Mouse (Mus musculus) limb, embryonic 14.5 days (tissue): ENCODE measurements at regions not wholly inside any gene's neighbourhood (a gene's known extent, or its start where the extent isn't known, plus 50 kb on each side); places are given as distances from the start of the nearest gene placed in this dataset.
A peak's percentile ranks its signal among the peaks of the same experiment; 100 is the strongest.

Experiments used
- ATAC-seq: fragments of 200-750 bp; cut with Nextera tagmentation; 2 replicates; pipeline ENCODE4 v1.8.0; 2017; ENCODE audit warnings: low read depth, moderate number of reproducible peaks, moderate TSS enrichment; ENCODE audit not compliant: low FRiP score
- DNase-seq: peaks from one replicate; pipeline ENCODE4 v3.0.0-alpha.2; 2015; ENCODE audit warnings: low spot score
- H3K27ac ChIP-seq: fragments of 300-500 bp; sonication (generic); replicated peaks from 2 replicates; pipeline ENCODE4 v1.5.1; 2014; ENCODE audit warnings: low read depth, mild to moderate bottlenecking, low read length, moderate library complexity, mixed read lengths
- H3K27me3 ChIP-seq: fragments of 300-500 bp; sonication (generic); 2 replicates; pipeline ENCODE4 v1.6.1; 2014; ENCODE audit warnings: low read length, mixed read lengths; ENCODE audit not compliant: control insufficient read depth, insufficient read depth
- H3K36me3 ChIP-seq: fragments of 300-500 bp; sonication (generic); 2 replicates; pipeline ENCODE4 v1.6.1; 2014; ENCODE audit warnings: mild to moderate bottlenecking, low read length, moderate library complexity, mixed read lengths; ENCODE audit not compliant: control insufficient read depth, insufficient read depth
- H3K4me1 ChIP-seq: fragments of 300-500 bp; sonication (generic); 2 replicates; pipeline ENCODE4 v1.6.1; 2014; ENCODE audit warnings: antibody characterized with exemption, low read length, mixed read lengths; ENCODE audit not compliant: control insufficient read depth, insufficient read depth
- H3K4me2 ChIP-seq: fragments of 300-500 bp; sonication (generic); replicated peaks from 2 replicates; pipeline ENCODE4 v1.6.1; 2014; ENCODE audit warnings: low read depth, mild to moderate bottlenecking, low read length, moderate library complexity; ENCODE audit not compliant: severe bottlenecking
- H3K4me3 ChIP-seq: fragments of 300-500 bp; sonication (generic); replicated peaks from 2 replicates; pipeline ENCODE4 v1.5.1; 2014; ENCODE audit warnings: low read length
- H3K9ac ChIP-seq: fragments of 300-500 bp; sonication (generic); 2 replicates; pipeline ENCODE4 v1.6.1; 2014; ENCODE audit warnings: mild to moderate bottlenecking, low read depth, low read length, moderate library complexity; ENCODE audit not compliant: severe bottlenecking
- H3K9me3 ChIP-seq: fragments of 300-500 bp; sonication (generic); 2 replicates; pipeline ENCODE4 v1.6.1; 2016; ENCODE audit warnings: low read length; ENCODE audit not compliant: control insufficient read depth
- POLR2A ChIP-seq: fragments of 200-500 bp; IDR thresholded peaks from 2 replicates; pipeline ENCODE4 v1.8.0; 2012; ENCODE audit warnings: inconsistent platforms, mild to moderate bottlenecking, moderate library complexity, borderline replicate concordance; ENCODE audit not compliant: insufficient read depth, insufficient read length; ENCODE audit errors: extremely low read depth
- WGBS: fragments of 180-500 bp; shearing (Covaris S2); extraction: QIAGEN DNeasy Blood & Tissue Kit; methylation state at CpG from one replicate; pipeline ENCODE4 v1.1.7; 2014; 5-methylcytosine and 5-hydroxymethylcytosine counted together

- no peak for ATAC-seq
- H3K27ac ChIP-seq = no peak overlapping the region
- DNase-seq = no peak
- H3K9ac ChIP-seq = no peak overlapping the region
- no peak for TF ChIP-seq POLR2A
- H3K9me3 ChIP-seq = no peaks in the 10 kb centered on the region
- H3K4me3 ChIP-seq = no peak overlapping the region
- H3K36me3 ChIP-seq = no peaks in the 10 kb centered on the region
- 86% methylated on average over 5 of the region's 5 CpGs for WGBS
- no peak overlapping the region for H3K4me2 ChIP-seq
- H3K27me3 ChIP-seq = no peaks in the 10 kb centered on the region
- H3K4me1 ChIP-seq = no peaks in the 10 kb centered on the region
Measured at GRCm38 (mm10) chr6:126588761-126589160, 53.5 kb upstream of the Kcna5 start.

DNA sequence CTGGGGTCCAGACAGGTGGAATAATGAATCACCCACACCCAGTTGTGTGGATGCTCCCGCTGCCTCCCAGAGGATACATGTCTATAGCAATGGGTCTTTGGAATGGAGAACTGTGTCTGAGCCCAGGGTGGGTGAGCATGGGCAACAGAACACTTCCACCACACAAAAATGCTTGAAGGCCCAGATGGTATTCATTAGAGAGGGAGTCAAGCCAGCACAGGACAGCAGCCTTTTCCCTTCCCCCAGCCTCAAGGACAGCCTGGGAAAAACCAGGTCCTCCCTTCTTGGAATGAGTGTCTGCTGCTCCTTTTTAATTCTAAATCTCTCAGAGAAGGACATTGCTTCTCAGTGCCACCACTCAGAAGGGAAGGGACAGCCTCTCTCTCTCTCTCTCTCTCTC lies 52.3 kb upstream of the Kcna5 start:
- no peak for DNase-seq
- WGBS = 84% methylated on average over 1 of the region's 1 CpGs
- Histone ChIP-seq H3K9me3 (no peaks in the 10 kb centered on the region), H3K9ac (no peak overlapping the region), H3K4me2 (no peak overlapping the region), H3K27me3 (no peaks in the 10 kb centered on the region), H3K4me1 (no peaks in the 10 kb centered on the region), H3K36me3 (no peaks in the 10 kb centered on the region), H3K27ac (no peak overlapping the region), H3K4me3 (no peak overlapping the region)
- no peak; the same call in 1 of the 2 replicates for ATAC-seq
- TF ChIP-seq POLR2A = no peak

DNA sequence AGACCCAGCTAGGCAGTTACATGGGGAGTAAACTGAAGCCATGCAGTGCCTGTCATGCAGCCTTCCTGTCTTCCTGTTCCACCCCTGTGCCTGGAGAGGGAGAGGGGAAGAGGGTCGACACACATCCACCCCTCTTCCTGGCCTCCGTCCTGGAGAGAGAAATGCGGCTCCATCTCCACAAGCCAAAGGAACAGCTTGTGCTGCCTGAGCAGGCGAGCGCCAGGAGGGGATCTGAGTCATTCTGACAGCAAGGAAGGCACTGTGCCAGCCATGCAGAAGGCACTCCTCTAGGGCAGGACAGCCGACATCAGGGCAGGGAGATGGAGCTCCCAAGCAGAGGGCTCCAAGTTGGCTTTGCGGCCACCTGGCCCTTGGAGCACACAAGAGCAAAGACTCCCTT lies 50.6 kb upstream of the Kcna5 start:
- no peak overlapping the region for H3K9ac ChIP-seq
- WGBS = 66% methylated on average over 7 of the region's 7 CpGs
- peak; percentile 17 for DNase-seq

More for the DNA sequence above, 50.6 kb upstream of the Kcna5 start:
- TF ChIP-seq POLR2A = no peak
- Histone ChIP-seq H3K4me1 (no peaks in the 10 kb centered on the region), H3K27me3 (no peaks in the 10 kb centered on the region), H3K27ac (no peak overlapping the region), H3K9me3 (no peaks in the 10 kb centered on the region), H3K4me3 (no peak overlapping the region), H3K4me2 (no peak overlapping the region), H3K36me3 (no peaks in the 10 kb centered on the region)
- no peak for ATAC-seq
